Mouse (Mus musculus): Measurements from ENCODE around the gene A930017K11Rik. TPM values are rescaled to one million over a fixed set of nuclear protein-coding genes. Genes with fewer than 3 reads are reported as not detected.

A930017K11Rik gene
- total and polyA plus RNA-seq, 3 experiments = not detected

DNA sequence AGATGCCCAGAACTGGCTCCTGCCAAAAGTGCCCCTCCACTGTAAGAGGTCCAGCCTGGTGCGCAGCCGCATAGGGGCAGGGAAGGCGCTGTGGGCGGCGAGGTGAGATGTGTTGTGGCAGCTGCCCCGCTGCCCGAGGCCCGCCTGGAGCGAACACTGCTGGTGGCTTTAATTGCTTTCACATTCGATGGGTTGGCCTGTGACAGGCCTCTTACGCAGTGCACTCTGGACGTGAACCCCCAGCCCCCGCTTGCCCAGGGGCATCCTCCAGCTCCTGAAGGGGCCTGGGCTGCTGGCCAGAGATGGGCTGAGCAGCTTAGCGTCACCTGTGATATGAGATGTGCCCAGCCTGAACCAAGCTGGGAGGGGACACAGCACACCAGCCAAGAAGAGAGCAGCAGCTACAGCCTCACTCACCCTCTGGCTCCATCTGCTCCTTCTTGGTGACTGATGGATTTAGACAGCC lies 5.3 kb upstream of the A930017K11Rik start:
- H3K9ac ChIP-seq (ENCODE audit: control insufficient read depth, low read depth, low read length, poor library complexity, severe bottlenecking) = no peak overlapping the region
- H3K4me3 ChIP-seq (ENCODE audit: control insufficient read depth in 1 of 2, insufficient read depth in 1 of 2, low read depth in 2 of 2, low read length in 2 of 2) = no peak overlapping the region
- TF ChIP-seq TAL1 (IDR thresholded peaks at IDR 0.05; ENCODE audit: low read length) = no peak
- TF ChIP-seq ZNF384 (IDR thresholded peaks at IDR 0.05; ENCODE audit: low read depth, low read length) = no peak
- TF ChIP-seq MYB (IDR thresholded peaks at IDR 0.05; ENCODE audit: low read depth, low read length) = no peak
- no peak for TF ChIP-seq ZMIZ1 (IDR thresholded peaks at IDR 0.05; ENCODE audit: low read depth, low read length)
- TF ChIP-seq NELFE (IDR thresholded peaks at IDR 0.05; ENCODE audit: low read depth, low read length) = no peak
- no peak for TF ChIP-seq MAX (IDR thresholded peaks at IDR 0.05; ENCODE audit: low read length)
- TF ChIP-seq ZC3H11A (IDR thresholded peaks at IDR 0.05; ENCODE audit: low read depth, low read length) = no peak
- no peak for TF ChIP-seq ETS1 (IDR thresholded peaks at IDR 0.05; ENCODE audit: low read depth, low read length)
- TF ChIP-seq HCFC1 (IDR thresholded peaks at IDR 0.05; ENCODE audit: low read depth, low read length) = no peak
- TF ChIP-seq ZKSCAN1 (IDR thresholded peaks at IDR 0.05; ENCODE audit: low read depth, low read length) = no peak
- TF ChIP-seq NRF1 (IDR thresholded peaks at IDR 0.05; ENCODE audit: insufficient read depth, low read depth, low read length, poor library complexity, severe bottlenecking) = no peak
- TF ChIP-seq USF1 (IDR thresholded peaks at IDR 0.05; ENCODE audit: low read depth, low read length) = no peak
- no peak for TF ChIP-seq UBTF (IDR thresholded peaks at IDR 0.05; ENCODE audit: borderline replicate concordance, insufficient read depth, low read depth, low read length)
- TF ChIP-seq GABPA (IDR thresholded peaks at IDR 0.05; ENCODE audit: low read depth, low read length) = no peak
- no peak for TF ChIP-seq POLR2AphosphoS5 (IDR thresholded peaks at IDR 0.05; ENCODE audit: borderline replicate concordance, low read depth, low read length)
- no peak for TF ChIP-seq MYC (IDR thresholded peaks at IDR 0.05; ENCODE audit: low read depth, low read length)
- DNase-seq (ENCODE audit: low read depth, low spot score) = no peak
- no peak overlapping the region for H3K27ac ChIP-seq (ENCODE audit: control insufficient read depth, low read depth, low read length)
- H3K79me2 ChIP-seq (ENCODE audit: control insufficient read depth, insufficient read depth, low read length, poor library complexity) = no peaks in the 10 kb centered on the region
- peaks cover 5 to 18% of the 10 kb centered on the region in 2 experiments; a peak in 3 of 4 replicates for H3K4me1 ChIP-seq (ENCODE audit: control insufficient read depth in 1 of 2, insufficient read depth in 2 of 2, low read length in 2 of 2)
- H3K36me3 ChIP-seq (ENCODE audit: control insufficient read depth in 1 of 2, insufficient read depth in 2 of 2, low read length in 2 of 2) = peaks cover 0 to 13% of the 10 kb centered on the region in 2 experiments; a peak in 3 of 4 replicates
- no peaks in the 10 kb centered on the region for H3K27me3 ChIP-seq (ENCODE audit: control insufficient read depth in 1 of 2, insufficient read depth in 2 of 2, low read length in 2 of 2)
- no peaks in the 10 kb centered on the region for H3K9me3 ChIP-seq (replicated peaks; ENCODE audit: insufficient read depth, low read length)

GRCm38 (mm10) chr17:25956631-25957030 lies 4.3 kb upstream of the A930017K11Rik start:
- Histone ChIP-seq H3K79me2 (ENCODE audit: control insufficient read depth, insufficient read depth, low read length, poor library complexity) (no peaks in the 10 kb centered on the region), H3K9ac (ENCODE audit: control insufficient read depth, low read depth, low read length, poor library complexity, severe bottlenecking) (no peak overlapping the region), H3K36me3 (ENCODE audit: control insufficient read depth in 1 of 2, insufficient read depth in 2 of 2, low read length in 2 of 2) (peaks cover 0 to 6% of the 10 kb centered on the region in 2 experiments; a peak in 3 of 4 replicates), H3K9me3 (replicated peaks; ENCODE audit: insufficient read depth, low read length) (no peaks in the 10 kb centered on the region), H3K27ac (ENCODE audit: control insufficient read depth, low read depth, low read length) (no peak overlapping the region), H3K27me3 (ENCODE audit: control insufficient read depth in 1 of 2, insufficient read depth in 2 of 2, low read length in 2 of 2) (no peaks in the 10 kb centered on the region), H3K4me1 (ENCODE audit: control insufficient read depth in 1 of 2, insufficient read depth in 2 of 2, low read length in 2 of 2) (peaks cover 3 to 8% of the 10 kb centered on the region in 2 experiments; a peak in 3 of 4 replicates), H3K4me3 (ENCODE audit: control insufficient read depth in 1 of 2, insufficient read depth in 1 of 2, low read depth in 2 of 2, low read length in 2 of 2) (no peak overlapping the region)
- no peak for DNase-seq (ENCODE audit: low read depth, low spot score)
- TF ChIP-seq UBTF (IDR thresholded peaks at IDR 0.05; ENCODE audit: borderline replicate concordance, insufficient read depth, low read depth, low read length) (no peak), GABPA (IDR thresholded peaks at IDR 0.05; ENCODE audit: low read depth, low read length) (no peak), ELF1 (IDR thresholded peaks at IDR 0.05; ENCODE audit: low read depth, low read length) (no peak), ZMIZ1 (IDR thresholded peaks at IDR 0.05; ENCODE audit: low read depth, low read length) (no peak), BHLHE40 (IDR thresholded peaks at IDR 0.05; ENCODE audit: borderline replicate concordance, low read depth, low read length) (no peak), MYC (IDR thresholded peaks at IDR 0.05; ENCODE audit: low read depth, low read length) (no peak), CTCF (IDR thresholded peaks at IDR 0.05 in 2 of 3, conservative IDR thresholded peaks at IDR 0.05 in 1 of 3; ENCODE audit: control insufficient read depth in 1 of 3, insufficient read depth in 1 of 3, low read depth in 2 of 3, low read length in 3 of 3, poor library complexity in 1 of 3, severe bottlenecking in 1 of 3) (no peak), EP300 (IDR thresholded peaks at IDR 0.05; ENCODE audit: low read depth in 1 of 2, low read length in 2 of 2) (no peak), CHD2 (IDR thresholded peaks at IDR 0.05; ENCODE audit: low read length) (no peak), GATA1 (IDR thresholded peaks at IDR 0.05; ENCODE audit: low read depth, low read length) (no peak), ZNF384 (IDR thresholded peaks at IDR 0.05; ENCODE audit: low read depth, low read length) (no peak), MAFK (IDR thresholded peaks at IDR 0.05; ENCODE audit: borderline replicate concordance, low read depth, low read length) (no peak), USF2 (IDR thresholded peaks at IDR 0.05; ENCODE audit: borderline replicate concordance in 1 of 2, insufficient read depth in 1 of 2, low read depth in 1 of 2, low read length in 2 of 2) (no peak), MEF2A (IDR thresholded peaks at IDR 0.05; ENCODE audit: extremely low read depth, insufficient replicate concordance, low read depth, low read length, poor library complexity, severe bottlenecking) (no peak), CHD1 (IDR thresholded peaks at IDR 0.05; ENCODE audit: low read depth, low read length) (no peak), ZKSCAN1 (IDR thresholded peaks at IDR 0.05; ENCODE audit: low read depth, low read length) (no peak), E2F4 (IDR thresholded peaks at IDR 0.05; ENCODE audit: borderline replicate concordance, low read depth, low read length) (no peak)

All from MEL (cell line).